Mouse (Mus musculus) stomach, embryonic 16.5 days (tissue): ENCODE measurements around the gene Pigq. TPM values are rescaled to one million over a fixed set of nuclear protein-coding genes. Genes with fewer than 3 reads are reported as not detected.

Source experiments
- ATAC-seq: fragments of 200-750 bp; cut with Nextera tagmentation; 2 replicates; pipeline ENCODE4 v1.8.0; 2017; ENCODE audit warnings: moderate number of reproducible peaks, moderate TSS enrichment; ENCODE audit not compliant: insufficient read depth, low FRiP score
- H3K27ac ChIP-seq: fragments of 300-500 bp; sonication (generic); 2 replicates; pipeline ENCODE4 v1.5.1; 2014; ENCODE audit warnings: low read length
- H3K27me3 ChIP-seq: fragments of 300-500 bp; sonication (generic); 2 replicates; pipeline ENCODE4 v1.6.1; 2014; ENCODE audit warnings: low read length, control low read depth, mixed read lengths; ENCODE audit not compliant: control insufficient read depth, insufficient read depth
- H3K36me3 ChIP-seq: fragments of 300-500 bp; sonication (generic); 2 replicates; pipeline ENCODE4 v1.6.1; 2014; ENCODE audit warnings: low read length; ENCODE audit not compliant: control insufficient read depth, insufficient read depth
- H3K4me1 ChIP-seq: fragments of 300-500 bp; sonication (generic); 2 replicates; pipeline ENCODE4 v1.6.1; 2014; ENCODE audit warnings: low read length, control low read depth, mixed read lengths; ENCODE audit not compliant: control insufficient read depth, insufficient read depth
- H3K4me2 ChIP-seq: fragments of 300-500 bp; sonication (generic); 2 replicates; pipeline ENCODE4 v1.6.1; 2014; ENCODE audit warnings: low read depth, low read length, mixed read lengths
- H3K4me3 ChIP-seq: fragments of 300-500 bp; sonication (generic); replicated peaks from 2 replicates; pipeline ENCODE4 v1.5.1; 2014; ENCODE audit warnings: mild to moderate bottlenecking, low read length
- H3K9ac ChIP-seq: fragments of 300-500 bp; sonication (generic); 2 replicates; pipeline ENCODE4 v1.6.1; 2014; ENCODE audit warnings: low read length
- H3K9me3 ChIP-seq: fragments of 300-500 bp; sonication (generic); replicated peaks from 2 replicates; pipeline ENCODE4 v1.6.1; 2016; ENCODE audit warnings: low read length, control low read depth; ENCODE audit not compliant: control insufficient read depth
- WGBS: fragments of 180-500 bp; shearing (Covaris S2); extraction: QIAGEN DNeasy Blood & Tissue Kit; methylation state at CpG from one replicate; pipeline ENCODE4 v1.1.7; 2014; 5-methylcytosine and 5-hydroxymethylcytosine counted together
- polyA plus RNA-seq: library from polyadenylated mRNA; unstranded; fragments of >200 nt; fragmentation: Nextera tagmentation; extraction: Ambion mirVana; gene quantifications from 2 replicates; pipeline ENCODE4 v1.2.1, GENCODE M21; 2015

Pigq gene
- polyA plus RNA-seq, 1 experiment from 2014 or later: 57.2 TPM

DNA sequence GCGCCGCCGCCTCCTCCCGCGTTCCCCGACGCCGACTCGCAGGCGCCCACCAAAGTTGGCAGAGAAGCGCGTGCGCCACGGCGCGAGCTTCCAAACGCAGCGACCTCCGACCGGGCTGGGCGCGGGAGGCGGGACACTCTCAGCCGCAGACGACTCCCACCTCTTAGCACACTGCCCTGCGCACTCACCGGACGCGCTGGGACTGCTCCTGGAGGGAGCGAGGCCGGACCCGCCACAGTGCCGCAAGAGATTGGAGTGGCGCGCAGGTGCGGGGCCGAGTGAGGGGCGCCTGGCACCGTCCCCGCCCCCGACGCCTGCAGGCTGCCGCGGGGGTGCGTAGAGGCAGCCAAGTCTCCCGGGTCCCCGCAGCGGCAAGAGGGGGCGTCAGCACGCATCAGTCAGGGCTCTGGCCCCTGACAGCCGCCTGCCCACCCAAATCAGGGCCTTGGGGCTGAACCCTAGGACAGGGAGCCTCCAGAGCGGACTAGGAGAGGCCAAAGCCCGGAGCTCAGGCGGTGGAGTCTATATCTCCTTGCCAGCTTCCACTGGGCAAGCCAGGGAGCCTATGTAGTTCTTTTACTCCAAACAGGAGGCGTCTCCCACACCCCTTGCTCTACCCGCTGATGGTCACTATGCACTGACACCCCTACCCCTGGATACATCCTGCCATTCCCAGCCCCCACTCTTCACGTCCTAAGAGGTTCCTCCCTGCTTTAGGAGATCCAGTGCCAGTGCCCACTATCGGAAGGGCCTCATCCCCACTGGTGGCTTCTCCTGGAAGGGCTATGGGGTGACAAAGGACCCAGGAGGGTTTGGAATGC is 7.3 kb upstream of the Pigq start, which contains the start of gene A930017K11Rik:
A930017K11Rik (minus strand) TSS at position 763 of the 821 bp plus-strand sequence.
- no peaks in the 10 kb centered on the region for H3K36me3 ChIP-seq
- H3K27ac ChIP-seq: no peak within 1 kb of the TSS
- H3K4me3 ChIP-seq: peak within 1 kb of the TSS; percentile 48
- H3K4me2 ChIP-seq: peak within 1 kb of the TSS; percentile 72
- H3K9me3 ChIP-seq: no peaks in the 10 kb centered on the region
- H3K4me1 ChIP-seq: peaks cover 8% of the 10 kb centered on the region
- 1% methylated on average over 58 of the region's 58 CpGs for WGBS
- peaks cover 38% of the 10 kb centered on the region for H3K27me3 ChIP-seq
- ATAC-seq: no peak
- H3K9ac ChIP-seq: peak within 1 kb of the TSS; percentile 56

DNA sequence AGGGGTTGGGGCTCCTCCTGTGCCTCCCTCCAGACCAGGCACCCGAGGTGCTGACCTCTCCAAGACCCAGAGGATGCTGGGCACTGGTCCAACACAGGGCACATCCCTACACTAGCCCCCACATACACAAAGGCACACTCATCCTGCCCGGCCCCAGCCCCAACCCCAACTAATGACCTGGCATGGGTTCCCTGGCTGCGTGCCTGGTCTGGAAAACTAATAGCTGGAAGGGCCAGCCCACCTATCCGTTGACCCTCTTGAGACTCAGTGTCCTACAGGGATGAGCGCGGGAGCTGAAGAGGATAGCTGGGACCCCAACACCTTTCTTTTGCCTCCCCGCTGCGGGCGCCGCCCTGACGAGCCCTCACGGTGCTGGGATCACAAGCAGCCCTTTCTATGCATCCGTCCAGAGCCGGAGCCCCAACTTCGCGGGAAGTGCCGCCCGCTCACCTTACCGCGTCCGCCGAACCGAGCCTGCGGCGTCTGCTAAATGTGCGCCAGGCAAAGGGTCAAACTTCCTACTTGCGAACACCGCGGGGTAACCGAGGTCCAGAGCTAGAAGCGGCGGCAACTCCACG is 6.6 kb upstream of the Pigq start:
- peak overlapping the region; percentile 72 for H3K4me2 ChIP-seq
- no peak overlapping the region for H3K27ac ChIP-seq
- peaks cover 38% of the 10 kb centered on the region for H3K27me3 ChIP-seq
- no peaks in the 10 kb centered on the region for H3K9me3 ChIP-seq
- H3K4me1 ChIP-seq: peaks cover 8% of the 10 kb centered on the region
- no peaks in the 10 kb centered on the region for H3K36me3 ChIP-seq
- under 1% methylated on average over 33 of the region's 33 CpGs for WGBS
- H3K4me3 ChIP-seq: peak overlapping the region; percentile 48
- no peak for ATAC-seq
- H3K9ac ChIP-seq: peak overlapping the region; percentile 56

DNA sequence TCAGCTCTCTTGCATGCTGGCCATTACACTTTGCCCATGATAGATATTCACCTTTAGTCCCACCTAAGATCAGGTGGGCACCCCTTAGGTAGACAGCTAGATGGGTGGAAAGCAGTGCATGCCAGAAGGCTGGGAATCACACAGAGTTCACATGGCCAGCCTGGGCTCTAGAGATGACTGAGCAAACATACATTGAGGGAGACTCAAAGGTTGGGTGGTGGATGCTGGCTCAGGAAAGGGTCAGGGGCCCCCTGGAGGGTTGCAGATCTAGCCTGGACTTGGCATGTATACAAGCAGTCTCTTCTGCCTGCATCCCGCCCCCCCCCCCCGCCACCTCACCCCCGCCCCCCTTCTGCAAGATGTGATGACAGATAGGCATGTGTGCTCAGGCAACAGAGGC is 6.0 kb upstream of the Pigq start:
- Histone ChIP-seq H3K4me2 (no peak overlapping the region), H3K4me1 (peaks cover 8% of the 10 kb centered on the region), H3K27me3 (peaks cover 38% of the 10 kb centered on the region), H3K36me3 (no peaks in the 10 kb centered on the region), H3K27ac (no peak overlapping the region), H3K4me3 (no peak overlapping the region), H3K9me3 (no peaks in the 10 kb centered on the region), H3K9ac (no peak overlapping the region)
- no peak for ATAC-seq
- 0% methylated on average over 2 of the region's 3 CpGs for whole genome bisulfite sequencing

DNA sequence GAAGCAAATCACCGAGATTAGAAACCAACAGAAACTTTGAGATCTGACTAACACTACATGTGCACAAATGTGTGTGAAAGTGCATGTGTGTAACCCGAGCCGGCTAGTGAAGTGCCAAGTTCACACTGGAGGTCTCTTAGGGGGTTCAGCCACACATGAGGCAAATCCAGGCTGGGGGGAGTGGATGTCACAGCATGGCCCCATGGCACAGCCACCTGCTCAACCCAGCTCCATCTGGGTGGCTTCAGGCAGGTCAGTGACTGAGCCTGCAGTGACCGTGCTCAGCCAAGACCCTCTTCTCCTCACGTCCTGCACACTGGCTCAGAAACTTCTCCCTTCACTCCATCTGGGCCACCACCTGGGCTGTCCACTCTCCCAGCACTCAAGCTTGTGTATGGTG is 5.2 kb upstream of the Pigq start:
- H3K4me1 ChIP-seq: peaks cover 8% of the 10 kb centered on the region
- no peak overlapping the region for H3K27ac ChIP-seq
- no peak for ATAC-seq
- H3K4me2 ChIP-seq: no peak overlapping the region
- H3K27me3 ChIP-seq: peaks cover 38% of the 10 kb centered on the region
- no peak overlapping the region for H3K9ac ChIP-seq
- H3K36me3 ChIP-seq: no peaks in the 10 kb centered on the region
- 74% methylated on average over 5 of the region's 5 CpGs for WGBS
- H3K4me3 ChIP-seq: no peak overlapping the region
- H3K9me3 ChIP-seq: no peaks in the 10 kb centered on the region

DNA sequence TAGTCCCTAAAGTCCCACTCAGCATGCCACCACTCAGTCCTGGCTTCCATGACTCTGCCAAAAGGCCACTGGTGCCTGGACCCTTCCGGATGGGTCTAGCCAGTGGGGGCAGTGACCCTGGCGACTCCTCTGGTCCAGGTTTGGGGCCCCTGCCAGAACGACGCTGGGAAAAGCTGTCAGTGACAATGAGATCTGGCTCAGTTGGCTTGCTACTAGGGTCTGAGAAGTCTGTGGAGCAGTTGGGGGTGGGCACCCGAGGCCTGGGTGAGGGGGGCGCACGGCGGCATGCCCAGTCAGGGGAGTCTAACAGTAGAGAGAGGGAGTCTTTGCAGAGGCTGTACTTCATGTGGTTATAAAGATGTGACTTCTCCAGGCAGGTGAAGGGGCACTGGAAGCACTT is 3.3 kb upstream of the Pigq start:
- Histone ChIP-seq H3K9me3 (no peaks in the 10 kb centered on the region), H3K4me3 (no peak overlapping the region), H3K36me3 (no peaks in the 10 kb centered on the region), H3K9ac (no peak overlapping the region), H3K4me1 (peaks cover 8% of the 10 kb centered on the region), H3K4me2 (no peak overlapping the region), H3K27me3 (peaks cover 33% of the 10 kb centered on the region), H3K27ac (no peak overlapping the region)
- ATAC-seq: no peak
- 80% methylated on average over 8 of the region's 8 CpGs for WGBS

DNA sequence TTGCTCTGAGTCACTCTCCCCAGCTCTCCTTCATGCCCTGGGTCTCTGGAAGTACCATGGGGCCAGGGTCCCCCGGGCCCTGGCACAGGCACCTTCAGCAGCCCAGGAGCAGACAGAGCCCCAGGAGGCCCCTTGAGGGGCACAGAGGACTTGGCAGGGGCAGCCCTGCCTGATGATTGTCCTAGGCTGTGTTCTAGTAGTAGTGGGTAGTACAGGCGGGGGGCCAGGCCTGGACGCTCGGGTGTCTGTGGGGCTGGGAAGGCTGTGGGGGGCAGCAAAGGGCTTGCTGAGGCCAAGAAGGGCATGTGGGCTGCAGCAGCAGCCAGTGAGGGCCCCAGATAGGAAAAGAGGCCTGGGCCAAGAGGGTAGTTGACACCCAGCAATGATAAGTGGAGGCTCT is 2.8 kb upstream of the Pigq start:
- Histone ChIP-seq H3K36me3 (no peaks in the 10 kb centered on the region), H3K4me2 (no peak overlapping the region), H3K9ac (peak overlapping the region; percentile 3; the same call in 1 of the 2 replicates), H3K27me3 (peaks cover 28% of the 10 kb centered on the region), H3K9me3 (no peaks in the 10 kb centered on the region), H3K27ac (no peak overlapping the region), H3K4me3 (no peak overlapping the region), H3K4me1 (peaks cover 8% of the 10 kb centered on the region)
- no peak for ATAC-seq
- 71% methylated on average over 4 of the region's 4 CpGs for WGBS

DNA sequence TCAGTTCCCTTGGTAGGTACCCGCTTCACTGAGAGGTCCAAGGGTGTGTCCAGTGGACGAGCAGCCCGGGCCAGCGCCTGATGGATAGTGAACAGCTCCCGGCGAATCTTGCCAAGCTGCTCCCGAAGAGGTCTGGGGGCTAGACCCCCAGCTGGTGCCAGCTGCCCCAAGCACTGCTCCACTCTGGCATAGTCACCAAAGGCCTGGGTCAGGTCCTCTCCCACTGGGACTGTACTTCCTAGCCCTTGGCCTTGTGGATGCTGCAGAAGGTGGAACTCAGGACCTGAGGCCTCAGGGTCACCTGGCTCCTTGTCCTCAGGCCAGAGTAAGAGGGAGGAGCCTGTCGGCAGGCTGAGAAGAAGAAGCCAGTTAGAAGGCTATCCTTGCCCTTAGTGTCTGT is 2.2 kb upstream of the Pigq start:
- Histone ChIP-seq H3K27ac (no peak overlapping the region), H3K36me3 (no peaks in the 10 kb centered on the region), H3K4me2 (no peak overlapping the region), H3K4me1 (peaks cover 4% of the 10 kb centered on the region), H3K9ac (no peak overlapping the region), H3K9me3 (no peaks in the 10 kb centered on the region), H3K27me3 (peaks cover 21% of the 10 kb centered on the region), H3K4me3 (no peak overlapping the region)
- WGBS: 83% methylated on average over 8 of the region's 8 CpGs
- no peak for ATAC-seq

DNA sequence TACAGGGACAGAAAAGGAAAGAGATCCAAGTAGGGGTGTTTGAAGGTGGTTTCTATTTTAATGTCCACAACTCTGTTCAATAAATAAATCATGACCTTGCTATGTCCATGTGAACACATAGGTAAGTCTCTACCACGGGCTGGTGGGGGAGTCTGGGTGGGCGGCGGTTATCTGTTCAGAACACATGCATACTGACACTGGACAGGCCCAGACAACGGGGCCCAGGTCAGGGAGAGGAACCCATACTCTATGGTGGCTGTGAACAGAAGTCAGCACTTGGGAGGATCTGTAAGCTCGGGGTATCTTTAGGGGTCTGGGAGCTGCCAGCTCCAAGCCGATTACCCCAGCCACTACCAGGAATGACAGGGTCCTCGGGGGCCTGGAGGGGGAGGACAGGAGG is 1.6 kb upstream of the Pigq start:
- peaks cover 17% of the 10 kb centered on the region for H3K27me3 ChIP-seq
- H3K4me3 ChIP-seq: no peak overlapping the region
- 74% methylated on average over 7 of the region's 7 CpGs for WGBS
- no peak overlapping the region for H3K27ac ChIP-seq
- peaks cover 2% of the 10 kb centered on the region for H3K4me1 ChIP-seq
- no peaks in the 10 kb centered on the region for H3K36me3 ChIP-seq
- H3K9me3 ChIP-seq: no peaks in the 10 kb centered on the region
- ATAC-seq: no peak
- no peak overlapping the region for H3K9ac ChIP-seq
- H3K4me2 ChIP-seq: no peak overlapping the region

DNA sequence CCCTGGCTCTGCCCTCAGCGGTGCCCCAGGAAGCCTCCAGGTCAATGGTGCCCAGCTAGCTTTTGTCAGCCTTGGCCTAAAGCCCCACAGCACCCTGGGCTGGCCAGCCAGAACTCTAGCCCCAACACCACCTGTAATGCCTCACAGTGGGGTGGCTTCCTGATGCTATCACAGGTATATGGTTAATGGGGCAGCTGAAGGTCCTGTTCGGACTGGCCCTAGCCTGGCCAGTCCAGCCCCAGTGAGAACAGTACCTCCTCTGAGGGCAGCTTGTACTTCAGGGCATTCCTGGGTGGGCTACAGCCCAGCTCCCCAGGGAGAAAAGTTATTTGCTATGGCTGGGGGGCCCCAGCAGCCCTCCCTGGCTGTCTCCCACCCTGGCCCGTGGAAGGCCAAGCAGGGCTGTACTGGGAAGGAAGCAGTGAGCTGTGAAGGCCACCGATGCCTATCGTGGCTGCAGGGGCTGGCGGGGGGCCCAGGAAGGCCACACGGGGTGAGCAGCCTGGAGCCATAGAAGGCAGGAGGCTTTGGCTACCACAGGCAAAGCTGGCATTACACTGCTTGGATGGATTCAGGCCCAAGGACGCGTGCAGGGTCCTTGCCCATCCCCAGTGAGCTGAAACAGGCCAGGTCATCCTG is 900 bp upstream of the Pigq start:
- no peak overlapping the region for H3K9ac ChIP-seq
- peaks cover 10% of the 10 kb centered on the region for H3K27me3 ChIP-seq
- no peak for ATAC-seq
- H3K4me1 ChIP-seq: peaks cover 6% of the 10 kb centered on the region
- 76% methylated on average over 9 of the region's 9 CpGs for WGBS
- no peak overlapping the region for H3K27ac ChIP-seq
- no peaks in the 10 kb centered on the region for H3K9me3 ChIP-seq
- no peak overlapping the region for H3K4me3 ChIP-seq
- no peak overlapping the region for H3K4me2 ChIP-seq
- H3K36me3 ChIP-seq: no peaks in the 10 kb centered on the region
